Mouse (Mus musculus): ENCODE results near the gene Slc7a6os. TPM values are rescaled to one million over a fixed set of nuclear protein-coding genes. Genes with fewer than 3 reads are reported as not detected.
A peak's percentile ranks its signal among the peaks of the same experiment; 100 is the strongest.

Slc7a6os gene
- total and polyA plus RNA-seq, 2 experiments from 2014 or later = 35.2 to 40.5 TPM

DNA sequence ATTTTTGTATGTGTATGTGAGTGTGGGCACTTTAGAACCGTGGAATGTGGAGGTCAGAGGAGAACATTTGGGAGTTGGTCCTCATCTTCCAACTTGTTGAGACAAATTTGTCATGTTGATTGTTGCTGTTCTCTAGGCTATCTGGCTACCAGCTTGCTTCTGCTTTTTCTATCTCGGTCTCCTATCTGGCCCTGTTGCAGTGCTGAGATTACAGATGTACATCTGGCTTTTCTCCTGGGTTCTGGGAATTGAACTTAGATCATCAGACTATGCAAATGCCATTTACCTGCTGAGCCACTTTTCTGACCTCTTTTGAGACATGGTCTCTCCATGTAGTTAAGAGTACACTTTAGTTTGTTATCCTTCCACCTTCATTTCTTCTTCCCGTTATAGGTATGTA lies 37.2 kb downstream of the Slc7a6os start:
- no peaks in the 10 kb centered on the region for H3K36me3 ChIP-seq (ENCODE audit: insufficient read depth, low read length)
- H3K27me3 ChIP-seq (ENCODE audit: insufficient read depth, low read length) = no peaks in the 10 kb centered on the region
- WGBS = 96% methylated on average over 3 of the region's 3 CpGs
- DNase-seq (ENCODE audit: low spot score) (no peak), ATAC-seq (ENCODE audit: low FRiP score) (no peak)
- H3K9ac ChIP-seq (replicated peaks; ENCODE audit: low read length, poor library complexity, severe bottlenecking) = no peak overlapping the region
- H3K4me2 ChIP-seq (ENCODE audit: low read depth, low read length, poor library complexity, severe bottlenecking) = no peak overlapping the region
- TF ChIP-seq CTCF (IDR thresholded peaks at IDR 0.05) = no peak
- H3K27ac ChIP-seq (ENCODE audit: low read depth, low read length) = no peak overlapping the region
- no peaks in the 10 kb centered on the region for H3K4me1 ChIP-seq (ENCODE audit: insufficient read depth, low read length)
- no peak overlapping the region for H3K4me3 ChIP-seq (ENCODE audit: low read depth, low read length)
- H3K9me3 ChIP-seq (ENCODE audit: low read length) = no peaks in the 10 kb centered on the region

DNA sequence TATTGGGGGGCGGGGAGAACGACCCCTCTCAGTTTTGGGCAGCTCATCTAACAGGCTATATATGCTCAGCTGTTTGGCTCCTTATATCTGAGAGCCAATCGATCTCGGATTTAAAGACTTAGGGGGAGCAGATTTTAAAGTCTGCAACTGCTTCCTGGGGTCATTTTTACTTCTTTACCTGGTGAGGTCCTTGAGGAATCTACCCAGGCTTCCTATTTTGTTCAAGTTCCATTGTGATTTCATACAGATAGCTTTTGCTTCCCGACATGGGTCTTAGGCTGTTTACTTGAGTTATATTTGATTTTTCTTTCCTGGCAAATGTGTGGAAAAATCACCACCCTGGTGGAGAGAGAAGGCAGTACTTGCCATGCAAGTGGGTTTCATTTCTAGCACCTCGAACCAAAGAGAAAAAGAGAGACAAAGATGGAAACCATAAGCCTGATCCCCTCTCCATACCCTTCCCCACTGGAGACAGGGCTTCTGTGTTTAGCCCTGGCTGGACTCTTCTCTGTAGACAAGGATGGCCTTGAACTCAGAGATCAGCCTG lies 40.7 kb downstream of the Slc7a6os start:
- peak overlapping the region; percentile 93 for H3K4me2 ChIP-seq (ENCODE audit: low read depth, low read length, poor library complexity, severe bottlenecking)
- no peaks in the 10 kb centered on the region for H3K9me3 ChIP-seq (ENCODE audit: low read length)
- H3K36me3 ChIP-seq (ENCODE audit: insufficient read depth, low read length) = no peaks in the 10 kb centered on the region
- no peak for ATAC-seq (ENCODE audit: low FRiP score)
- peak overlapping the region; percentile 80 for H3K9ac ChIP-seq (replicated peaks; ENCODE audit: low read length, poor library complexity, severe bottlenecking)
- peak overlapping the region; percentile 76 for H3K4me3 ChIP-seq (ENCODE audit: low read depth, low read length)
- H3K27me3 ChIP-seq (ENCODE audit: insufficient read depth, low read length) = no peaks in the 10 kb centered on the region
- no peaks in the 10 kb centered on the region for H3K4me1 ChIP-seq (ENCODE audit: insufficient read depth, low read length)
- WGBS = 31% methylated on average over 6 of the region's 6 CpGs
- no peak for DNase-seq (ENCODE audit: low spot score)
- peak; percentile 57 for TF ChIP-seq CTCF (IDR thresholded peaks at IDR 0.05)
- no peak overlapping the region for H3K27ac ChIP-seq (ENCODE audit: low read depth, low read length)

DNA sequence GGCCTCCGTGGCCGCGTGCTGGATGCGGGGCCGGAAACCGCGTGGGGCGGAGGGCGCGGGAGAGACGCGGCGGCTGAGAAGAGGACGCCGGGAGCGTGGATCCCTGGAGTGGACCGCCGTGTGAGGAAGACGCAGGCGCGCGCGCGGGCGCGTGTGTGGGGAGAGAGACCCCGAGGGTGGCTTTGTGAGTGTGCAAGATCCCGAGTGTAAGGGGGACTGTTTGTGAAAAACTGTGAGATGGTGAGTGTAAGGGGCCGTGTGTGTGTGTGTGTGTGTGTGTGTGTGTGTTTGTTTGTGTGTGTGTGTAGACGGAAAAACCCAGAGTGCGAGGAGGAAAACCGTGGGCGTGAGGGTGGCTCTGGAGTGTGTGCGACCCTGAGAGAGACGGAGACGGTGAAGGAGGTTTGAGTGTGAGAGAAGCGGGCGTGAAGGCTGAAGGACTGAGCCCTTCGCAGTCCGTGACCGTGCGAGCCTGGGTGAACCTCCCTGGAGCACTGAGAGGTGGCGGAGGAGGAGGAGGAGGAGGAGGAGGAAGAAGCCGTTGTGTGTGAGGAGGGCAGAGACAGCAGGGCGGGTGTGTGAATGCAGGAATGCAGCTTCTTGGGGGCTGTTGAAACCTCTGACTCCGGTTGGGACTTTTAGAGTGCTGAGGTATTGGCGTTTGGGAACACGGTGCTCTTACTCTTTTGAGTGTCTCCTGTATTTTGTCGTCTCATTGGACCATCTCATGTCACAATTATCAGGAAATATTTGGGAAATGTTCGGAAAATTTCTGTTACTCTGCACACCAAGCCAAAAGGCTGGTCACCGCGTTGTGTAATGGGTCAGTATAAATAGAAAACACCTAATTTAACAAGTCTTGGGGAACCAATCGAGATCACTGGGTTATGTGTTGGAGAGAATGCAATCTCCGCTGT lies 41.5 kb downstream of the Slc7a6os start:
- no peak for TF ChIP-seq CTCF (IDR thresholded peaks at IDR 0.05)
- WGBS = 2% methylated on average over 53 of the region's 54 CpGs
- ATAC-seq (ENCODE audit: low FRiP score) (peak; percentile 83), DNase-seq (ENCODE audit: low spot score) (peak; percentile 64)
- H3K4me3 ChIP-seq (ENCODE audit: low read depth, low read length) = peak overlapping the region; percentile 76
- H3K4me2 ChIP-seq (ENCODE audit: low read depth, low read length, poor library complexity, severe bottlenecking) = peak overlapping the region; percentile 93
- H3K9ac ChIP-seq (replicated peaks; ENCODE audit: low read length, poor library complexity, severe bottlenecking) = peak overlapping the region; percentile 80
- no peaks in the 10 kb centered on the region for H3K4me1 ChIP-seq (ENCODE audit: insufficient read depth, low read length)
- no peaks in the 10 kb centered on the region for H3K27me3 ChIP-seq (ENCODE audit: insufficient read depth, low read length)
- H3K9me3 ChIP-seq (ENCODE audit: low read length) = no peaks in the 10 kb centered on the region
- peak overlapping the region; percentile 91 for H3K27ac ChIP-seq (ENCODE audit: low read depth, low read length)
- peaks cover 3% of the 10 kb centered on the region; the same call in 1 of the 2 replicates for H3K36me3 ChIP-seq (ENCODE audit: insufficient read depth, low read length)

DNA sequence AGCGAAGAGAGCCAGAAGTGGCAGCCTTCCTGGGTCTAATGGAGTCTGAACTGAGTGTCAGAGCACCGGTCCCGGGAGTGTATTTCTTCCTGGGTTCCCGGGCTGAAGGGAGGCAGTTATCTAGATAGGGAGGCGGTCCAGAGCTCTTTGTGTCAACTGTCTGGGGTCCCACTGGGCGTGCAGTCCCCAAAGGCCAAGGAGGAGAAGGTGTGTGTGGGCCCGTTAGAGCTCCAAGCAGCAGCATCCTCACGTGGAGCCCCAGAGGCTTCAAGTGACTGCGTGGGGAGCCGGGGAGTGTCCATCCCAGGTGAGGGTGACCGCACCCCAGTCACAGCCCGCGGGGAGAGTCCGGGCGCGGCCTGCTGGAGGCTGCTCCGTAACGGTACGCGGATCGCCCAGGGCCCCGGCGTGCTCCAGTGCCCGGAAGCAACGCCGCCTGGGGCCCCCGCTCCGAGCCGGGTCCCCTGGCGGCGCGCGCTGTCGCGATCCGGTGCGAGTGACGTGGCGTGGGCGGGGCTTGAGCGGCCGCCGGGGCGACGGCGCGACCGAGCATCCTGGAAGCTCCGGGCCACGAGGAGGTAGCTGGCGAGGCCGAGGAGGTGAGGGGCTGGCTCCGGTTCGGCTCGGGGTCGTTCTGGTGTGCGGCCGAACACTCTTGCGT lies 42.2 kb downstream of the Slc7a6os start, which contains the start of gene Slc7a6:
TSS of gene Slc7a6 (plus strand) at position 502 of the 661 bp plus-strand sequence.
- TF ChIP-seq CTCF (IDR thresholded peaks at IDR 0.05) = no peak; the same call in 1 of the 2 replicates
- H3K27me3 ChIP-seq (ENCODE audit: insufficient read depth, low read length) = no peaks in the 10 kb centered on the region
- DNase-seq (ENCODE audit: low spot score) = peak; percentile 79
- H3K36me3 ChIP-seq (ENCODE audit: insufficient read depth, low read length) = peaks cover 10% of the 10 kb centered on the region
- H3K9ac ChIP-seq (replicated peaks; ENCODE audit: low read length, poor library complexity, severe bottlenecking) = peak within 1 kb of the TSS; percentile 80
- H3K4me2 ChIP-seq (ENCODE audit: low read depth, low read length, poor library complexity, severe bottlenecking) = peak within 1 kb of the TSS; percentile 93
- no peaks in the 10 kb centered on the region for H3K4me1 ChIP-seq (ENCODE audit: insufficient read depth, low read length)
- no peaks in the 10 kb centered on the region for H3K9me3 ChIP-seq (ENCODE audit: low read length)
- H3K4me3 ChIP-seq (ENCODE audit: low read depth, low read length) = peak within 1 kb of the TSS; percentile 76
- under 1% methylated on average over 47 of the region's 59 CpGs for WGBS
- peak; percentile 87 for ATAC-seq (ENCODE audit: low FRiP score)
- peak within 1 kb of the TSS; percentile 91 for H3K27ac ChIP-seq (ENCODE audit: low read depth, low read length)

DNA sequence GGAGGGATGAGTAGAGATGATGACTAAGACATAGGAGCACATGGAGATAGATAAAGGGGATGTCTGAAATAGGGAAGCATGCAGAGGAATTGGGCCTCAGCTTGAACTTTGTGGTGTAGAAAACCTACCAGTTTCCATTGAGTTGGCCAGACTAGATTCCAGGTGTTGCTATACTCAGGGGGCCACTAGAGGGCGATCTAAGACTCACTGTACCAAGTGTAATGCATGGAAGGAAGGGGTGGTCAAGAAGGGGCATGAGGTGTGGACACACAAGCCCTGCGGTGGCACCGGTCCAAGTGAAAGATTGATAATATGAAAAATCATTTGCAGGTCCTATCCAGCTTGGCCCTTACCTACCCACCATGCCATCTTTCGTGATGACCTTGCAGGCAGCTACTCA lies 45.3 kb downstream of the Slc7a6os start:
- WGBS = 52% methylated on average over 4 of the region's 4 CpGs
- ATAC-seq (ENCODE audit: low FRiP score) (no peak), DNase-seq (ENCODE audit: low spot score) (peak; percentile 68)

More for the DNA sequence above, 45.3 kb downstream of the Slc7a6os start:
- no peak overlapping the region for H3K4me3 ChIP-seq (ENCODE audit: low read depth, low read length)
- H3K27me3 ChIP-seq (ENCODE audit: insufficient read depth, low read length) = no peaks in the 10 kb centered on the region
- no peak overlapping the region for H3K9ac ChIP-seq (replicated peaks; ENCODE audit: low read length, poor library complexity, severe bottlenecking)
- peak; percentile 79 for TF ChIP-seq CTCF (IDR thresholded peaks at IDR 0.05)
- no peak overlapping the region for H3K27ac ChIP-seq (ENCODE audit: low read depth, low read length)
- H3K9me3 ChIP-seq (ENCODE audit: low read length) = no peaks in the 10 kb centered on the region
- no peaks in the 10 kb centered on the region for H3K4me1 ChIP-seq (ENCODE audit: insufficient read depth, low read length)
- peaks cover 39% of the 10 kb centered on the region for H3K36me3 ChIP-seq (ENCODE audit: insufficient read depth, low read length)
- H3K4me2 ChIP-seq (ENCODE audit: low read depth, low read length, poor library complexity, severe bottlenecking) = no peak overlapping the region
